Comparison of ENCODE assay signal across 15 mouse cellular contexts in the genomic region with DNA sequence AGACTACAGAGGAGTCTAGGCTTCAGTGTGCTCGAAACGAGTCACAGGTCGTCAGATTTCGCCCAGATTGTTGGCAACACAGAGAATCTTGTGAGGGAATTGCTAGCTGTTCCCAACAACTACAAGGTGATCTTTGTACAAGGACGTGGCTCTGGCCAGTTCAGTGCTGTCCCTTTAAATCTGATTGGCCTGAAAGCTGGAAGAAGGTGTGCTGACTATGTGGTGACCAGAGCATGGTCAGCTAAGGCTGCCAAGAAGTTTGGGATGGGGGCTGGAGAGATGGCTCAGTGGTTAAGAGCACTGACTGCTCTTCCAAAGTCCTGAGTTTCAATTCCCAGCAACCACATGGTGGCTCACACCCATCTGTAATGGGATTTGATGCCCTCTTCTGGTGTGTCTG.
"Had no signal": no experiment of that assay in that cellular context is flagged by ENCODE, and none has a peak within 500 bp of the region (broad histone marks: within the 10 kb centered on the region; RNA-seq: fewer than 3 reads in every experiment).

No protein-coding gene starts in this region.

- H3K27ac ChIP-seq: neural tube, embryonic 15.5 days; stomach, embryonic 15.5 days; stomach, postnatal 0 days had no signal

- H3K4me2 ChIP-seq: neural tube, embryonic 15.5 days; stomach, embryonic 15.5 days had no signal

- H3K4me1 ChIP-seq: stomach, embryonic 15.5 days had no signal

- H3K36me3 ChIP-seq: neural tube, embryonic 15.5 days; stomach, embryonic 15.5 days had no signal

- H3K9me3 ChIP-seq: neural tube, embryonic 15.5 days; stomach, embryonic 15.5 days had no signal

- H3K9ac ChIP-seq: neural tube, embryonic 15.5 days; stomach, embryonic 15.5 days had no signal

- H3K4me3 ChIP-seq: neural tube, embryonic 15.5 days; stomach, embryonic 15.5 days had no signal

- DNase-seq: retina, postnatal 1 day; right cerebral cortex, adult 18-20 months; right cerebral cortex, postnatal 14 days; right cerebral cortex, postnatal 25 days; right cerebral cortex, postnatal 4 days; spleen, adult 18-20 months; thymus, adult 18-20 months; thymus, adult 2 months; thymus, postnatal 14 days; thymus, postnatal 25 days; thymus, postnatal 36 days; thymus, postnatal 4 days had no signal

- H3K27me3 ChIP-seq: neural tube, embryonic 15.5 days; stomach, embryonic 15.5 days had no signal
